Mouse (Mus musculus): ENCODE results near the gene Rpp25l.
"Not testable (repeated sequence)": the region's sequence is repeated elsewhere in the genome, so short reads cannot be mapped to it uniquely, and the experiment has no call there.

The Rpp25l gene

DNA sequence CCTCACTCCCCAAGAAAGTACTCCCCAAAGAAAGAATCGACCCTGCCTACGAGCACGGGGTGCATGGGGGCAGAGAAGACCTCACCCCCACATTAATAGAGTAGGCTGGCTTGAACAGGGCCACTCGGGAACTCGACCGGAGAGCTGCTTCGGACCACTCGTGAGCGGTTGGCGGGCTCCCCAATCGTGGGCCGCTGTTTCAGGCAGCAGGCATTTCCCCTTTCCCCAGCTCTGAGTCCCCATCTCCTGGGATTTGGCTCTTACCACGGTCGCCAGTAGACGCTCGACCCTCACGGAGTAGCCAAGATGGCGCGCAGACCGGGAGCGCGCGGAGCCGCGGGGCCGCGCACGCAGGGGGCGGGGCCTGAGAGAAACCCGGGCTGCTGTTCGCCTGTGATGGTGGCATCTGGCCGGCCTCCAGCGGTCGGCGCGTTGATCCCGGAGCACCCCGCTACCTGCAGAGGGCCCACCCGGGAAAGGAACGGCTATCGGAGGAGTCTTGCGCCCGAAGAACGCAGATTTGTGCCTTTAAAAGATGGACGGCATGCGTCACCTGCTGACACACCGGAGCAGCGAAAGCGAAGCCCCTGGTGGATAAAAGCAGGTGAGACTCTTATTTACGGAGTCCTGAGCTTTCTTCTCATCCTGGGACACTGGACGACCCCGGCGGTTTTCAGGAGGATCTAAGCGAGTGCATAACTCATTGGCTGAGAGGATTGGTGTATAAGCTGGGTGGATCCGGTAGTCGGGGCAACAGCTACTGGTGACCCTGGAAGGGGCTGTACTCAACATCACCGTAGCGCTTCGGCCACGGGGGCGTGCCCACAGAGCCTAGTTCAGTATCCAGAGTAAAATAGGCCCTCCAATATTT is at the start of gene Rpp25l:
TSS of gene Rpp25l (minus strand) at position 338 of the 871 bp plus-strand sequence.
- DNase-seq (ENCODE audit: low spot score in 2 of 2), result peak in 1 of 2 experiments; percentile 71

DNA sequence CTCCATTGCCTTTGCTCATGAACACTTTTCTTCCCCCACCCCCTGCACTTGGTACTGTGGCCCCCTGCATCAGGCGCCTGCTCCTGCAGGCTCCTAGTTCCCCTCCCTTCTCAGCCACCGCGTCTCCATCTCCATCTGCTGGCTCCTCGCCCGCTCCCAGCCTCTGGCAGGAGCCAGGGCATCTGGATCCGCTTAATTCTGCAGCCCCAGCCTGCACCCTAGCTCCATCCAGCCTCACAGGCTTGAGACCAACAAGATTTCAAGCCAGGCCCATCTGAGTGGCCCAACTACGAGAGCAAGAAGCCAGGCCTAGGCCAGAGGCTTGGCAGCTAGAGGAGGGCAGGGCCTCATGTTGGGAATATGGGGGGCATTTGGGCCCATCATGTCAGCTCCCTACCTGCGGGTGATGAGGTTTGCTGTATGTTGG is 49.4 kb upstream of the Rpp25l start:
- not testable (repeated sequence) for DNase-seq (ENCODE audit: low spot score in 2 of 2)

DNA sequence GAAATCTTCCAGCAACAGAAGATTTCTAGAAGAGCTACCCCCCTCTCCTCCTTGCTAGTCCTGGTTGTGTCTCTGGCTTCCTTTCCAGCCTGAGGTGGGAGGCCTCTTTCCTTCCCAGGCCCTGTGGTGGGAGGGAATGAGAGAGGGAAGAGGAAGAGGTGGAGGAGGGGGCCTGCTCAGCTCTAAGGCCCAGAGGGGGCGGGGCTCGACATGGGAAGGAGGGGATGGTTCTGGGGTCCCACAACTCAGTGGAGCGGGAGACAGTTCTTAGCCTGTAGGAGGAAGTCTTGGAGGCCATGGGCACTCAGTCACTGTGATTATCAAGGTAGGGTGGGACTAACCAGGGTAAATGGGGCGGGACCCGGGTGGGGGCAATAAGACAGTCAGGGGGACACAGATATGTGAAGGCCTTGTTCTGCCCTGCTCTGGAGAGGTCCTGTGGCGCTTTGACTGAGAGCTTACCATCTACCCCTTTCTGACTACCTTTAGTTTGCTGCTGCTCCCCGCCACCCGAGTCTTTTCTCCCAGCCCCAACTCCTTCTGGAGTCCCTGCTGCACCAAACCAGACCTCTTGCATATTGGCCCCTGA is 48.9 kb upstream of the Rpp25l start:
- no peak for DNase-seq (ENCODE audit: low spot score in 2 of 2)

DNA sequence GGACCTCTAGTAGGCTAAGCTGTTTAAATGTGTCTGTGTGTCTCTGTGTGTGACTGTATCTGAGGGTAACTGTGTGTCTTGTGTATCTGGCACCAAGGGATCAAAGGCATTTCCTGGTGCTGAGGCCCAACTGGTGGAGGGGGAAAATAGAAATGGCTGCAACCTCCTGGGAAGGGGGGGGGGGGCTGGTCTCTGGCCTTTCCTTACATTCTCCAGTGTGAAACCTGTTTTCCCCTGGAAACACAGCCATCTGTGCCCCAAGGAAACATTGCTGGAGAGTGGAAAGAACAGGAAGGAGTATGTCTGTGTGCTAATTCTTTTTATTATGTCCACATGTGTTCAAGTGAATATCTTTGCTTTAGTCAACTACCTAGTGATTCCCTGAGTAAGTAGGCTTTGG is 48.3 kb upstream of the Rpp25l start:
- DNase-seq (ENCODE audit: low spot score in 2 of 2), result no peak

DNA sequence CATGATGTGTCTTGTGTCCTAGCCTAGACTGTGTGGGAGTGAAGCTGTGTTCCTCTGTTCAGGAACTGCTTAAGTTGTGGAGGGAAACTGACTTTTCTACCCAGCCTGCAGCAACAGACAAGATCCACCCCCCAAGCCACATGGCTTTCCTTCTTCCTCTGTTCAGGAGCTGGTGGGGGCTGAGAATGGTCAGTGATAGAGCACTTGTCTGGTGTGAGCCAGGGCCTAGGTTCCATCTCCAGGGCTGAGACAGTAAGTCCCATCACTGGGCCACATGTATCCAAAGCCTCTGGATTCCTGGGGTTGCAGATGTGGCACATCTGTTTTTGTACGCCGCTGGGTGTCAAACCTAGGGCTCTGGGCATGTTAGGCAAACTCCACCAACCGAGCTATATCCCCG is 47.6 kb upstream of the Rpp25l start:
- no peak for DNase-seq (ENCODE audit: low spot score in 2 of 2)

DNA sequence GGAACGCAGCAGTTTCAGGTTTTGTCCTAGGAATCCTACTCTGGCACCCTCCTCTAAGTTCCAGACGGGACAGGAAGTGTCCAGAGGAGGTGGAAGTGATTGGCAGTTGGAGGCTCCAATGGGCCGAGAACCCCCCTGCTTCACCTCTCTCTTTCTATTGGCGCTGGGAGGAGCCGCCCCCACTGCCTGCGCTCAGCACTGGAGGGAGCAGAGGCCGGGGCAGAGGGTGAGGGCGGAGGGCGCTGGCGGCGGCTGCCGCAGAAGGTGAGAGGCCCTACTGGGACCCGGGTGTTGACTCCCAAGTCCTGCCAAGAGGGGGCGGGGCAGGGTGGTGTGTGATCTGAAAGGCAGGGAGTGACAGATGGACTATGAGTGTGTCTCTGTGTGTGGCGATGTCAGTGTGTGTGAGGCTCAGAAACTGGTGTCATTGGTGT is 47.0 kb upstream of the Rpp25l start:
- no peak for DNase-seq (ENCODE audit: low spot score in 2 of 2)

DNA sequence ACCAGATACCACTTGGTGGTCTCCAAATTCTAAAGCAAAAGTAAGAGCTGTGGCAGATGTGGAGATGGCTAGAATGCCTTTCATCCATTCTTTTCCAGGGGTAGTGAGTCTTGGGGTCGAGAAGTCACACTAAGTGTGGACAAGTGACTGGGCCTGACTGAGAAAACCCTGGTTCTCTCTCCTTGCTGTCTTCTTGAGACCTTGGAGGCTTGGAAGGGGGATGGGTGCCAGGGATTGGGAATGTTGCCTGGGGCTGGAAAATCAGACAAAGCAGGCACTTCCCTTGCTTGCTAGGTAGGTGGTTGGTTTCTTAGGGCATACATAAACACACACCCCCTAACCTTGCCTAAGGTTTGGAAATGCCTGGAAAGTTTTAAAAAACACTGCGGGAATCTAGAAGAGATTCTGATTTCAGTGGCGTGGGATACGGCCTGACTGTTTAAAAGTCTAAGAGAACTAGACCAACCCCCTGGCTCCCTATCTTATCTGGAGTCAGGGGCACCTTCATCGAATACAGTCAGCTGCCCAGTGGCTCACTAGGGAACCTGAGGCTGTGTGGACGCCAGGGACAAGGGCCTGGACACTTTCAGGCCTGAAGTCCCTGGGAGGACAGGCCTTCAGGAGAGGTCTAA is 46.4 kb upstream of the Rpp25l start:
- no peak for DNase-seq (ENCODE audit: low spot score in 2 of 2)

DNA sequence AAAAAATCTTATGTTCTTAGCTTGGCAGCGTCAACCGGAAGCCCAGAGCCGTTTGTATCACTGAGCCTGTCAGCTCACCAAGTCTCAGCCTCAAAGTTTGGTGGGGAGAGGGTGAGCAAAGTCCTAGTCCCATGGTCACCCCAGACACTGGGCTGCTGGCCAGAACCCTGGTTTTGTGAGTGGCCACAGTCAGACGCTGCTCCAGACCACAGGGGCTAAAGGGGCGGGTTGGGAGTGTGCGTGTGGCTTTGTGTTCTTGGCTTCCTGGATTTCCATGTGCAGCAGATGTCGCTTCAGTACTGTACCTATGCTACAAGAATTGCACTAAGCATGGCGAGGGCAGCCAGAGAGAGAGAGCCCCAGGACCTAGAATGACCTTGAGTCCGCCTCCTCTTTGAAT is 45.9 kb upstream of the Rpp25l start:
- no peak for DNase-seq (ENCODE audit: low spot score in 2 of 2)

DNA sequence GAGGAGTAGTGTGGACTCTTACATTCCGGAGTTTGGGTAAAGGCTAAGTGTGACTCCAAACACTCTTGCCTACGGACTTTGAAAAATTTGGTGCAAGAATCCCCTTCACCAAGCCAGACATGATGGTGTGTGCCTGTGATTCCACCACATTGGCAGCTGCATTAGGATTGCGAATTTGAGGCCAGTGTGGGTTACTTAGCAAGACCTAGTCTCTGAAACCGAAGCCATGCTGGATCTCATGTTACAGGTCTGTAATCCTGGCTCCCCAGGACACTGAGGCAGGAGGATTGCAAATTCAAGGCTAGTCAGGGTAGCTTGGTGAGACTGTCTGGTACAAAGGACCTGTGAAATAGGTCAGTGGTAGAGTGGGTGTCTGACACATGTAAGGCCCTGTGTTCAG is 45.4 kb upstream of the Rpp25l start:
- no peak for DNase-seq (ENCODE audit: low spot score in 2 of 2)

DNA sequence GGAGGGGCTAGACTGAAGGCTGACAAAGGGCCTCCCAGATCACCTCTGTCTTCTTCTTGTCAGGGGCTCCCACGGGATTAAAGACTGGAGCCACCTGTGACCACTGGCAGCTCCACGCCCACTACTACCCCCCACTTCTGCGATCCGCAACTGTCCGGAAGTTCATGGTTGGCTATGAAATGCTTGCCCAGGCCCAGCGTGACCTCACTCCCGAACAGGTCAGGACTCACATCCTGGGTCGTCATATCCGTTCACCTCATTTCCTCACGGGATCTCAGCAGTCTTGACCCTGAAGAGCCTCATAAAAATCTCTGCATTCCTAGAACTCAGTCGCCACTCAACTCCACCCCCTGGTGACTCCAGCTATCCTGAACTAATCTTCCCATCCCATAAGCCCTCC is 44.7 kb upstream of the Rpp25l start:
- DNase-seq (ENCODE audit: low spot score in 2 of 2), result no peak

DNA sequence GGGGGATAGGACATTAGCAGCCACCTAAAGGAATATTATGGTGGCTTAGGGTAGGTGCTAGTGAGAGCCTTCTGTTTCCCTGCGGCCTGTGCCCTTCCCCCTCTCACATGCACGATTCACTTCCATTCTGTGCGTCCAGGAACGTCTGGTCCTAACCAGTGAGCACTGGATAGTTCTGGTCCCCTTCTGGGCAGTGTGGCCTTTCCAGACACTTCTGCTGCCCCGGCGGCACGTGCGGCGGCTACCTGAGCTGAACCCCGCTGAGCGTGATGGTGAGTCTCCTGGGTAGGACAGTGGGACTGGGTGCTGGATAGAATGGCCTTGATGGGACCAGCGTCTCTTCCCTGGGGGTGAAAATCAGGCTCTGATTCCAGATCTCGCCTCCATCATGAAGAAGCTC is 44.0 kb upstream of the Rpp25l start:
- no peak for DNase-seq (ENCODE audit: low spot score in 2 of 2)

DNA sequence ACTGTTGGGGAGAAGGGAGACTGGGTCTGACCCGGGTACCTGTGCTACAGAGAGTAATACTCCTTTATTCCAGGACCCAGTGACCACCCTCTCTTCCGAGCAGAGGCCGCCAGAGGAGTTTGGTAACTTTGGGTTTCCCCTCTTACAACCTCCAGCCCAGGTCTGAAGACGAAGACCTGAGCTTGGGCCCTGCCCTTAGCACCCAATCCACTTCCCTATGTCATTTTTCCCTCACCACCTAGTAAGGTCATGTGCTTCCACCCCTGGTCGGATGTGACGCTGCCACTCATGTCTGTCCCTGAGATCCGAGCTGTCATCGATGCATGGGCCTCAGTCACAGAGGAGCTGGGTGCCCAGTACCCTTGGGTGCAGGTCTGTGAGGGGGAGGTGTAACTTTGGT is 43.1 kb upstream of the Rpp25l start:
- no peak for DNase-seq (ENCODE audit: low spot score in 2 of 2)

DNA sequence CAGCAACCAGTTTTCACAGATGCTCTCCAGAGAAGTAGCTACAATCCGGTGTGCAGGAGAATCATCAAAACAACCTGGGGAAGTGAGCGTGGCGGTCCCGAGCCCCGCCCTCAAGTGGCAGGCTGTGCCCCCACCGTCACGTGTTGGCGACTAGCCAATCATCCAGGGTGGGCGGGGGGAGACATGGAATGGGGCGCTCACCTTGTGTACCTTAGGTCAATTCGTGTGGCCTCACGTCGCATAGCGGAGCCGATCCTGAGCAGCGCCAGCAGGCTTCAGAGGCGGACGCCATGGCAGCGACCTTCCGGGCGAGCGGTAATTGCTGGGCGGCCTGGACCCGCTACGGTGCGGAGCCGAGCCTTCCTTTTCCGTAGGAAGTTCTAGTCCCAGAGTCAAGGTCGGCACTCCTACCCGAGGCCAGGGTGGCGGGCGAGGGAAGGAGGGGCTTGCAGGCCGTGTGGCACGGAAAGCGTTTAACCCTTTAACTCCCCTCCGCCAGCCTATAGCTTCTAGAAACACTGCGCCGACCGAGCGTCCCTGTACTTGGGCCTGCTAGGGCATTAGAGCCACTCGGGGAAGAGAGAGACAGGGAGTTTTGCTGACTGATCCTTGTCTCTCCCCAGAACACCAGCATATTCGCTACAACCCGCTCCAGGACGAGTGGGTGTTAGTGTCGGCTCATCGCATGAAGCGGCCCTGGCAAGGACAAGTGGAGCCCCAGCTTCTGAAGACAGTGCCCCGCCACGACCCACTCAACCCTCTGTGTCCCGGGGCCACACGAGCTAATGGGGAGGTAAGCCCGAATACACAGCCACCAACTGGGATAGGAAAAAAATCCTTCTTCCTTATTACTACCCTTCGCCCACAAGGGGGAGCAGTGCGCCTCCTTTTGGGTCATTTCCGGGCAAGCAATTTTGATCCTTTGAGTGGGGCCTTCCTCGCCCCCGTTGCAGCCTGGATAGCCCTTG is 42.3 kb upstream of the Rpp25l start, which contains the start of gene Sigmar1:
TSS of gene Sigmar1 (minus strand) at position 820 of the 968 bp plus-strand sequence.
- DNase-seq (ENCODE audit: low spot score in 2 of 2), result peak; percentile 70 to 75

DNA sequence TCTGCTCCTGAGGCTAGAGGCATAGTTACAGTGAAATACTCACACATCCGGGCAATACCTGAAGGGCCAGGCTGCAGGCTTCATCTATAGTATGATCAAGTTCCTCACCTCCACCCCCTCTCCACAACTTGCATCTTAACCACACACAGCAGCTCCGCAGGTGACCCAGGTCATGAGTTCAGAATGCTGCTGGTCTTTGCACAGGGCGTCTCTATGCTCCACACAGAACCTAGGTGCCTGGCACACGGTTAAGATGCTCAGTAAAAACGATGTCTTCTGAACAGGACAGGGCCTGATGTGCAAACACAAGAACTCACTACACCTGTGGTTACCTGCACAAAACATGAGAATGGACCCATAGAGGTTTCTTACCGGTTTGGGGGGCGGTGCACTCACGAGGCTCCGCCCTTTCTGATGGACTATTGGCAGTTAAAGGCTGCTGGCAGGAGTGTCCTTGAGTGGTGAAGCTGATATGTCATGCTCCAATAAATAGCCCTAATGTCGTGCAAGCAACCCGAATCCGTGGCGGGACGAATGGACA is 41.5 kb upstream of the Rpp25l start, which contains the start of gene Galt:
TSS of gene Galt (plus strand) at position 432 of the 541 bp plus-strand sequence.
- DNase-seq (ENCODE audit: low spot score in 2 of 2), result peak in 1 of 2 experiments; percentile 62

DNA sequence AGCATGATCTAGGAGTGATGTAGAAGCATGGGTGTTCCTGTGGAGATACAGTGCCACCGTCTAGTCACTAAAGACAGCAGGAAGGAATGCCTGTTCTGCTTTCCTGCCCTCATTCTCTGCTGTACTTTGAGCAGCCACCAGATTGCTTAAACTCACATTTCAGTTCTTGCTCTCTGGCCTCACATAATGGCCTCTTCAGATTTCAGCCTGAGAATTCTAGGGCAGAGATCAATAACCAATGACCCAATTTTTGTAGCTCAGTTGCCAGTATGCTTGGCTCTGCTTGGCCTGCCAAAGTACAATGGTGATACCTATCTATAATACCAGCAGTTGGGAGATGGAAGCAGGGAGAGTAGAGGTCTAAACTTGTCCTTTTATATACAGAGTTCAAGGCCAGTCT is 31.7 kb upstream of the Rpp25l start:
- DNase-seq (ENCODE audit: low spot score in 2 of 2), result no peak

DNA sequence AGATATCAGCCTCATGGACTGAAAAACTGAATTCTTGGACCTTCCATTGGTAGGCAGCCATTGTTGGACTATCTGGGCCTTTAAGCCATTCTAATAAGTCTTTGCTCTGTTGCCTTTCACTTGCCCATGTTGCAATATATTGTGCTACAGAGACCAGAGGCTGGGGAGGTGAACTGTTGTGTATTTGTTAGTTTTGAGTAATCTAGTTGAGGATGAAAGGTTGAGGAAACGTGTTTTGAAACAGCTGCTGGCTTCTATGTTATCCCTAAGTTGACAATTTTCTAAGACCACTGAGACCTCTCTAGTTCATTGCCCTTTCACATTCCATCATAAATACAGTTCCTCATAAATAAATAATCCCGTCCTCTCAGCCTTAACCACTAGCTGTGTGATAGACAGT is 30.8 kb upstream of the Rpp25l start:
- DNase-seq (ENCODE audit: low spot score in 2 of 2), result no peak

DNA sequence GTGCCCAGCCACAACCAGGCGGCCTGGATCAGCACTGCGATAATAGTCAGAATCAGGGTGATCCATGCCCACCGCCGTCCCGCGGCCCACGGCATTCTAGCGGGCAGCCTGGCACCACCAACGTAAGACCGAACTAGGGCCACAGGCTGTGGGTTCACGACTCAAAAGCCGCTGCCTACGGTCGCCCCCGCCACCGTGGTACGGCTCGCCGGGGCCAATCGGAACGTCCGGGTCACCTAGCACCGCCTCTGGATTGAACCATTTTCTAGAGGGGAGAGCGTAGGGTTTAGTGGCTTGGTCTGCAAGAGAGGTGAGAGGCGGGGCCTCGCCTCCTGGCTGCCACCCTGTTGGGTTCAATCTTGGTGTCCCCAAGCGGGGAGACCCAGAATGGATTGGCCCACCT is 27.8 kb upstream of the Rpp25l start:
- DNase-seq (ENCODE audit: low spot score in 2 of 2), result peak; percentile 92 to 96

DNA sequence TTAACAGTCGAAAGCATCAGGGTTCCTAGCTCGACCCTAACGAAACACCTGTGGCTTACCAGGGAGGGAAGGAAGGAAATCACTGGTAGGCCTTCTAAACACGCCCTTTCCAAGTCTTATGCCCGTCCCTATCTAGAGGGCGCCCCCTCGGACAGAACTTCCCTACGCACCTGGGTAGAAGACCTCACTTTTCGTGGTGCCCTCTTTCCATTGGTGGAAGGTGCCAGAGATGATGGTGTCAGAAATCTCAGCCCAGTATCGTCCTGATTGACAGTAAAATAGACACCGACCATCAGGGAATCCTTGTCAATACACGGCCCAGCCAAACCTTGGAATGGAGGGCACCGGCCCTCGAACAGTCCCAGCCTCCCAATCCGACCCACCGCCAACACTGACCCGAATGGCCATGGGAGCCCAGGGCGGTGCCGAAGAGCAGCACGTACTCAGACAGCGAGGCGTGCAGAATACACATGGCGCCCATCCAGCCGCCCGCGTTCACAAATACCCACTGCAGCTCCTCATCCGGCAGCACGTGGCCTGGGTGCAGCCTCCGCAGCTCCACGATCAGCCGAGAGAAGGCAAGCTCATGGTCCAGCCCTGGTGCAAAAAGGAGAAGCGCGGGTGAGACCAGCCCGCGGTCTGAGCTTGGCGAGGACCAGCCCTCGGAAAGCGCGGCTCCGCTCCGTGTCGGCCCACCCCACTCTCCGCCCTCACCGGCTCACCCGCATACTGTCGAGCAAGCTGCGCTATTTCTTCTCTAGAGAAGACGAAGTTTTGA is 27.2 kb upstream of the Rpp25l start:
- peak; percentile 76 for DNase-seq (ENCODE audit: low spot score in 2 of 2)

DNA sequence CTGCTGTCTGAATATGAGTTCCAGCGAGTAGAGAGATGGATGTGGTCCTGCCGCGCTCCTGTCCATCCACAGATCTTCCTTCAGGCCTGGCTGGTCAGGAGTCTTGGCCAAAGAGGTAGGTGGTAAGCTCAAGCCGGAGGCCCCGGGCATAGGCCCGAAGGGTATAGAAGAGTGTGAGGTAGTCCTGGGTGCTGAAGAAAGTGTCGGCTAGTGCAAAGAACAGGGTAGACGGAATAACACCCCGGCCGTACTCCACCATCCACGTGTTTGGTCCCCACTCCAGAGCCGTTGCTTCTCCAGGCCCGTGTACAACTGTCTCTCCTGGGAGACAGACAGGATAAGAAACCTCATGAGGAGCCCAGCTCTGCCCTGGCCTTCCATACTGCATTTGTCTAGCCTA is 25.9 kb upstream of the Rpp25l start:
- DNase-seq (ENCODE audit: low spot score in 2 of 2), result no peak

DNA sequence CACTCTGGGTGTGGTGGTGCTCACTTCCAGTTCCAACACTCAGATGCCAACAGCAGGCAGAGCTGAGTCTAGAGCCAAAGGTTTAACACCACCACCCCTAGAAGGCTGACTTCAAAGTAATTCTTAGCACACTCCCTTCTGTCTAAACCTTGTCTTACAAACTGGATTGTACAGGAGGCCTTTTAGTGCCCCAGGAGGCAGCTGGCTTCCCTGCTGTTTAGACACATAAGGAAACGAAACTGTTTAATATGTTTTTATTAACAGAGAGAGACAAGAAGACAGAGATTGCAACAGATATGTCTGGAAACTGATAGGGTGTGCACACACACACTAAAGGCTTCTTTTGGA is 24.9 kb upstream of the Rpp25l start:
- DNase-seq (ENCODE audit: low spot score in 2 of 2), result no peak

All from right cerebral cortex, postnatal 36 days (tissue).